Mouse (Mus musculus) WW6 (cell line): Measurements from ENCODE around the gene Gm10065.
"Not testable (repeated sequence)": the region's sequence is repeated elsewhere in the genome, so short reads cannot be mapped to it uniquely, and the experiment has no call there.

ENCODE experiments used
- DNase-seq: peaks from one replicate; pipeline ENCODE4 v3.0.0-alpha.2; 2013; ENCODE audit warnings: low read depth, low spot score

Gm10065 gene

DNA sequence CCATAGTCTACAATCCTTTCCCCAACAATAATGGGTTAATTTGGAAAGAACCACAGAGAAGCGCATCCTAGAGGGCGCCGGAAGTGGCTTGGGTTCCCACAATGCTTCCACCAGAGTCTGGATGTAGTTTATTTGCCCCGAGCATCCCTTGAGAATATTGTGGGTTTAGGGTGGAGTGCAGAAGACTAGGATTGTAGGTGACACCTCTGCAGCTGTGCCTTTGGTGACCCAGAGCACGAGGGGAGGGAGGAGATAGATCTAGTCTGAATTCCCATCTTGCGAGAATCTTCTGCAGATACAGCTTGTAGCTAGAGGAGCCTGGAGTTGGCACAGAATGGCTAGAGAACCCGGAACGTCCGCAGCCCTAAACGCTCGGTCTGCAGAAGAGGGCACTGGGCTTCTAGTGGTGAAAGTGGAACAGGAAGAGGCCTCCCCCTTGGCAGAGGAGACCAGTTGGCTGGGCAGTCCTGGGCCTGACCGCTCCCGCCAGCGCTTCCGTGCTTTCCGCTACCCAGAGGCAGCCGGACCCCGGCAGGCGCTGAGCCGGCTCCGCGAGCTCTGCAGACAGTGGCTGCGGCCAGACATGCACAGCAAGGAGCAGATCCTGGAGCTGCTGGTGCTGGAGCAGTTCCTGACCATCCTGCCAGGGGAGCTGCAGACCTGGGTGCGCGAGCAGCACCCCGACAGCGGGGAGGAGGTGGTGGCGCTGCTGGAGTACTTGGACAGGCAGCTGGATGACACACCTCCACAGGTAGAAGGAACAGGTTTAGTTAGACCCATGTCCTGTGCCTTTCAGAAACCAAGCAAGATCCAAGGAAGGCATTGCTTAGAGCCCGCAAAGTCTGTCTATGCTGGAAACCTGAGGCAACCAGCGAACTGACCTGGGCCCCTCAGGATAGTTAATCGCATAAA lies at the start of gene Gm10065, which contains the start of gene Zkscan4:
Gene Gm10065, minus strand, starts transcription at position 683 of the 912 bp plus-strand sequence.
Gene Zkscan4, plus strand, starts transcription at position 149 of the 912 bp plus-strand sequence.
- not testable (repeated sequence) for DNase-seq

DNA sequence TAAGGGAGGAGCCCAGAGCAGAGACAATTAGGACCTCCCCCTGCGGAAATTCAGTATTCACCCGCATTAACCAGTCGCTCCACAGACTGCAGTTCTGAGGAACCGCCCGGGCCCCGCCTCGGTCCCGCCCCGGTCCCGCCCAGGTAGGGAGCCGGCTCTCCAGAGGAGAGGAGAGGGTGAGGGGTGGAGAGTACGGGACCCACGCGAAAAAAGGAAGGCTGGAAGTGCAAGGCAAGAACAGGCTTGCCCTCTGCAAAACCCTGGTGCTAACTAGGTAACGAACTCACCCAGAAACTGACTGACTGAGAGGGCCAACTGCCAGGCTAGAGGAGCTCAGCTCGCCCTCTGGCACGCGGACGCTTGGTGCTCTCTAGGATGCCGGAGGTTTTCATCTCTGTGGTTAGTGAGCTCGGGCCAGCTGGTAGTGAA lies 27.0 kb upstream of the Gm10065 start:
- DNase-seq: peak; percentile 82

- DNase-seq: no peak
These were observed 23.1 kb upstream of the Gm10065 start for GRCm38 (mm10) chr13:21502296-21502695.

- not testable (repeated sequence) for DNase-seq
These were observed 21.9 kb upstream of the Gm10065 start, which contains the start of gene Gm11273 for GRCm38 (mm10) chr13:21501182-21501581. Gene Gm11273, minus strand, starts transcription at chr13:21501418.

DNA sequence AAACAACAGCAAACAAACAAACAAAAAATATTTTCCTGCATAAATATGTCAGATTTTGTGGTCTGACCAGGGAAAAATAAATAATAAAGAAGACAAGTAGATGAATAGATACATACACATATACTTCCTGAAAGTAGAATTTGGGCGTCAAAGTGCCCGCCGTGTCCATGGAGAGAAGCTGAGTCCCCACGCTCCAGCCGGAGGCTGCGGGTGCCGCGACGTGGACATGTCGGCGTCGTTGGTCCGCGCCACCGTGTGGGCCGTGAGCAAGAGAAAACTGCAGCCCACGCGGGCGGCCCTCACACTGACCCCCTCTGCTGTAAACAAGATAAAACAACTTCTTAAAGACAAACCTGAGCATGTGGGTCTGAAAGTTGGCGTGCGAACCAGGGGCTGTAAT lies 15.8 kb upstream of the Gm10065 start, which contains the start of gene AK157302:
Gene AK157302, plus strand, starts transcription at position 144 of the 400 bp plus-strand sequence.
- DNase-seq: no peak

GRCm38 (mm10) chr13:21492847-21493246 lies 13.6 kb upstream of the Gm10065 start:
- DNase-seq: no peak

DNA sequence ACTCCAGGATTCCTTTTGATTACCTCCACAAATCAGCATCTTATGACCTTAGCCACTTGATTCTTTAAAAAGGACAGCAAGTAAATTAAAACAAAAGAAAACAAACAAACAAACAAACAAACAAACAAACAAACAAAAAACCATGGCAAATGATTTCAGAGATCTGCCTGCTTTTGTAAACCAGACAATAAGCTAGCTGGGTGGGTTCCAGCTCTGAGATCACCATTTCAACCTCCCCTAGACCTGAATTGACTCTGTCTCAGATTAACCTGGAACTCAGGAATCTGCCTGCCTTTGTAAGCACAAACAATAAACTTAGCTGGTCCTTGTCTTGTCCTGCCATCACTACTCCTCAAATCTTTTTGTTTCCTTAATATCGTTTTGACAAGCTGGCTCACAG lies 7.6 kb upstream of the Gm10065 start:
- DNase-seq: no peak

GRCm38 (mm10) chr13:21472427-21472826 lies 6.8 kb downstream of the Gm10065 start:
- no peak for DNase-seq

DNA sequence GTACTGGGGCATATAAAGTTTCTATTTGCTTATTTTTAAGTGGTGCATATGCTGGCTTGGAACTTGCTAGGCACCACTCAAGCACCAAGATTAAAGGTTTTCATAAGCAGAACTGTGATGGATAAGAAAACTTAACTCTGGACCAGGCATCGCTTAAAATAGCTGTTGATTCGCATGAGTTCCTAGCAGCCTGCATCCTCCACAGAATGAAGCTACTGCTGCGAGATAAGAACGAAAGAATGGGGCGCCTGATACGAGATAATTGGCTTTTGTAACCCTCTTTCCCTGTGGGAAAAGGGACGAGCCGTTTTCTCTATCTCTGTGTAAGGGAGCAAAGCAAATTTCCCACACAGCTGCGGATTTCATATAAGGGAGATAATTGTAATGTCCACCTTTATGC lies 10.1 kb downstream of the Gm10065 start:
- DNase-seq: no peak

GRCm38 (mm10) chr13:21468061-21469019 lies 10.9 kb downstream of the Gm10065 start, which contains the start of gene Nkapl:
Gene Nkapl, minus strand, starts transcription at chr13:21468509.
- peak; percentile 71 for DNase-seq

DNA sequence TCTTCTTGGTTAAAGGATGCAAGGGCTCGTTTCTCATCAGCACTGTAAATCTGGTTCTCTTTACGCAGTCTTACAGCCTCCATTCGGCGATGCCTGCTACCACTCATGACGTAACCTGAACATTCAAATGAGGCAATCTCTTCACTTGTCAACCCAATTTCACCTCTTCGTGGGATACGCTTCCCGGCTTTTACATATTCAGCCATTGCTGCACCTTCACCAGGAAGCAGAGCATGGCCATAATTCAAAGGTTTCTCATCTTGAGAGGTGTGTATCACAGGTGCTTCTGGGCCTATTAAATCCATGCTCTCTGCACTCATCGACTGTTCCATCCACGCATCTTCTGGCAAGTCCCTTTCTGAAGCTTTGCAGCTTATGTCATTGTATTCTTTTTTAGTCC lies 11.9 kb downstream of the Gm10065 start:
- no peak for DNase-seq

- DNase-seq: not testable (repeated sequence)
These were observed 16.7 kb downstream of the Gm10065 start for GRCm38 (mm10) chr13:21462516-21462915.

DNA sequence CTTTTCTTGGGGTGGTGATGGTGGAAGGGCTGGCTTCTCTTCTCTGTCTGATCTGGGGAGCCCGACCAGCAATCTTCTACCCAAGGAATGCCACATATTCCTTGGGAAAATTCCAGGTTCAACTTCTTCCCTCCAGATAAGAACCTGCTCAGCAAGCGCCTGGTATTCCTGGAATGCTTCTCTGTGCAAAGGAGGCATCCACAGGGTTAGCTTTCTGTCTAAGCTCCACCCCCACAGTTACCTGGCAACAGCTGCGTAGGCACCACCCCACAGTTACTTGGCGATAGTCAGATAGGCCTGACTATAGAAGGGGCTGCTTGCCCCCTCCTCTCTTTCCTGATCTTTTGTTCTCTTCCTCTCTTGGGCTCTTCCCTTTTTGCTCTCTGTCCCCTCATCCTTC lies 22.9 kb downstream of the Gm10065 start:
- peak; percentile 42 for DNase-seq

DNA sequence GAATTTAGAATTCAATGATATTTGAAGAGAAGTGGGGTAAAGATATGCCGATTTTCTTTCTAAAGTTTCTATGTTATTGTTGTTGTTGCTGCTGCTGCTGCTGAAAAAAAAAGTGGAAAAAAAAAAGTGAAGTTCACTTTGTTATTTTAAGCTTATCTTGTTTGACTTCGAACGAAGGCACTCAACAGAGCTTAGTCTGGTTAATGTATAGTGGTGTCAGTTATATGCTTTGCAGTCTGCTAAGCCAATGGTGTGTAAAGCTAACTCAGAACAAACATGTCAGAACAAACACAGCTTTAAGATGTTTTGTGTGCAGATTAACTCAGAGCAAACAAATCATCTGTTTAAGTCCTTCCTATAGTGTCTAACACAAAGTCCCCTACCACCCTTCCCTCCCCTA lies 25.1 kb downstream of the Gm10065 start:
- DNase-seq: no peak

GRCm38 (mm10) chr13:21453449-21453848 lies 25.8 kb downstream of the Gm10065 start, which contains the start of gene Zscan26:
Gene Zscan26, minus strand, starts transcription at chr13:21453730.
- peak; percentile 52 for DNase-seq

DNA sequence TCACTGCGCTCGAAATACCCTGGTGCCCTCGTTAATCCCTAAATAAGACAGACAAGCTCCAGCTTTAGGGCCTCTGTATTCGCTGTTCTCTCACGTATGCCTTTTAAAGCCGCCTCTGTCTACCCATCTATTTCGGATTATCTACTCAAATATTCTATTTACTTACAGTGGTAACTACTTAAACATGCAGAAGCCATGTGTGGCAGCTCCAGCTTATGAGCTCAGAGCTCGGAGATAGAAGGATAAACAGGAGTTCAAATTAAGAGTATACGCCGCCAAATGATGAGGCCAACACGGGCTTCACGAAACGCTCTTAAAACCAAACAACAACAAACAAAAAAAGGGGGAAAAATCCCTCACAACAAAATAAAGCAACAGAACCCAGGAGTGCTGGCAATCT lies 26.2 kb downstream of the Gm10065 start:
- DNase-seq: no peak

GRCm38 (mm10) chr13:21447856-21448614 lies 31.2 kb downstream of the Gm10065 start:
- no peak for DNase-seq

- DNase-seq: no peak
These were observed 32.4 kb downstream of the Gm10065 start for GRCm38 (mm10) chr13:21446796-21447195.

- no peak for DNase-seq
These were observed 38.1 kb downstream of the Gm10065 start for GRCm38 (mm10) chr13:21441207-21441572.

DNA sequence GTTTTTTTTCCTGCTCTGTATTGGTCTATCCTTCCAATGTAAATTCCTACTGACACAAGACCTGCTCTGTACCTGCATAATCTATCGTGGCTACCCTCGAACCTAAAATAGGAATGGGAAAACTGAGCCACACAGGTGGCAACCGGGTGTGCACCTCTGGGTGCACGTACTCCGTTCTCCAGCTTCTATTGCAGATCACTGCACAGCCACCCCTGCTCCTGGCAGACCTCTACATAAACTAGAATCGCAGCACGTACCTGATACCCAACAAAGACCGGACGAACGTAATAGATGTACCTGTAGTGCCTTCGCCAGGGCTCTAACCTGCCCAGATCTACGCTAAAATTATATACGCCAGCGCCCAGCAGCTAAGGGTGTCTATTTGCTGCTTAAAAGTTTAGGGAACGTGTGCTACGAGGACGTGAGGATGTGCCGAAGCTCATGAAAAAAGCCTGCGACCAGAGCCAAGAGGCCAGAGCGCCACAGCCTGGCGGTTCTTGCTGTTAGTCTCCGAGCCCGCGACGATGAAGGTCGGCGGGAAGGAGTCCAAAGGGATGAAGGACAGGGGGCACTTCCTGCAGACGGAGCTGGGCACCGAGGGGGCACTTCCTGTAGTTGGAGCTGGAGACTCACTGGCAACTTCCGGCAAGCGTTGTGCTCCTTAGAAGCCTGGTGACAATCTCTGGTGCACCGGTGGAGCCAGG lies 38.6 kb downstream of the Gm10065 start, which contains the start of gene Pgbd1:
Gene Pgbd1, minus strand, starts transcription at position 556 of the 704 bp plus-strand sequence.
- DNase-seq: peak; percentile 14
